Mouse (Mus musculus): ENCODE results near the gene Tle6. TPM values are rescaled to one million over a fixed set of nuclear protein-coding genes. Genes with fewer than 3 reads are reported as not detected.

Tle6 gene
- total RNA-seq, 1 experiment = 22.0 TPM

- DNase-seq (ENCODE audit: low read depth, low spot score) = no peak
- Histone ChIP-seq H3K4me1 (ENCODE audit: control insufficient read depth in 2 of 2, insufficient read depth in 2 of 2, low read length in 2 of 2, poor library complexity in 1 of 2) (peaks cover 8 to 36% of the 10 kb centered on the region in 2 experiments; a peak in 3 of 4 replicates), H3K9ac (ENCODE audit: insufficient read depth, low read depth, low read length, poor library complexity, severe bottlenecking) (peak overlapping the region; percentile 94), H3K27ac (ENCODE audit: insufficient read depth, low read depth, low read length, poor library complexity, severe bottlenecking) (peak overlapping the region; percentile 89), H3K9me3 (ENCODE audit: control insufficient read depth, insufficient read depth, low read depth, low read length) (no peaks in the 10 kb centered on the region), H3K36me3 (ENCODE audit: control insufficient read depth, insufficient read depth, low read length, poor library complexity, severe bottlenecking) (peaks cover 10% of the 10 kb centered on the region; the same call in 1 of the 2 replicates), H3K4me3 (ENCODE audit: insufficient read depth in 1 of 2, low read depth in 1 of 2, low read length in 2 of 2, poor library complexity in 1 of 2, severe bottlenecking in 1 of 2) (peak overlapping the region; percentile 93 to 97)
- in situ Hi-C loops (cut with MboI; ENCODE audit: low sequenced_read_pairs in 2 of 2, unreplicated experiment in 2 of 2) = no loop called here
- TF ChIP-seq ZC3H11A (IDR thresholded peaks at IDR 0.05; ENCODE audit: borderline replicate concordance, low read depth, low read length) (no peak), CHD2 (IDR thresholded peaks at IDR 0.05; ENCODE audit: low read depth, low read length) (no peak), HCFC1 (IDR thresholded peaks at IDR 0.05; ENCODE audit: borderline replicate concordance, insufficient read depth, low read length) (no peak), MAFK (IDR thresholded peaks at IDR 0.05; ENCODE audit: insufficient read depth, low read depth, low read length) (no peak), ZNF384 (IDR thresholded peaks at IDR 0.05; ENCODE audit: low read depth, low read length) (no peak)
Observed at GRCm38 (mm10) chr10:81626101-81626993, 25.5 kb upstream of the Tle6 start.

- in situ Hi-C loops (cut with MboI; ENCODE audit: low sequenced_read_pairs in 2 of 2, unreplicated experiment in 2 of 2) = no loop called here
- Histone ChIP-seq H3K9ac (ENCODE audit: insufficient read depth, low read depth, low read length, poor library complexity, severe bottlenecking) (no peak overlapping the region), H3K4me1 (ENCODE audit: control insufficient read depth in 2 of 2, insufficient read depth in 2 of 2, low read length in 2 of 2, poor library complexity in 1 of 2) (peaks cover 9 to 31% of the 10 kb centered on the region in 2 experiments), H3K9me3 (ENCODE audit: control insufficient read depth, insufficient read depth, low read depth, low read length) (no peaks in the 10 kb centered on the region), H3K27ac (ENCODE audit: insufficient read depth, low read depth, low read length, poor library complexity, severe bottlenecking) (0 out of 2 replicates have a peak overlapping the region, but pooled peaks have one; percentile 10), H3K4me3 (ENCODE audit: insufficient read depth in 1 of 2, low read depth in 1 of 2, low read length in 2 of 2, poor library complexity in 1 of 2, severe bottlenecking in 1 of 2) (0 out of 4 replicates have a peak overlapping the region, but pooled peaks of 1 of the 2 experiments have one; percentile 14), H3K36me3 (ENCODE audit: control insufficient read depth, insufficient read depth, low read length, poor library complexity, severe bottlenecking) (peaks cover 10% of the 10 kb centered on the region; the same call in 1 of the 2 replicates)
- TF ChIP-seq CHD2 (IDR thresholded peaks at IDR 0.05; ENCODE audit: low read depth, low read length) (no peak), MAFK (IDR thresholded peaks at IDR 0.05; ENCODE audit: insufficient read depth, low read depth, low read length) (no peak), ZNF384 (IDR thresholded peaks at IDR 0.05; ENCODE audit: low read depth, low read length) (no peak), ZC3H11A (IDR thresholded peaks at IDR 0.05; ENCODE audit: borderline replicate concordance, low read depth, low read length) (no peak), HCFC1 (IDR thresholded peaks at IDR 0.05; ENCODE audit: borderline replicate concordance, insufficient read depth, low read length) (no peak)
- peak; percentile 91 for DNase-seq (ENCODE audit: low read depth, low spot score)
Observed at GRCm38 (mm10) chr10:81623441-81623840, 22.6 kb upstream of the Tle6 start.

- in situ Hi-C loops (cut with MboI; ENCODE audit: low sequenced_read_pairs in 2 of 2, unreplicated experiment in 2 of 2) = no loop called here
- H3K27ac ChIP-seq (ENCODE audit: insufficient read depth, low read depth, low read length, poor library complexity, severe bottlenecking) = no peak overlapping the region
- H3K9me3 ChIP-seq (ENCODE audit: control insufficient read depth, insufficient read depth, low read depth, low read length) = no peaks in the 10 kb centered on the region
- H3K4me3 ChIP-seq (ENCODE audit: insufficient read depth in 1 of 2, low read depth in 1 of 2, low read length in 2 of 2, poor library complexity in 1 of 2, severe bottlenecking in 1 of 2) = no peak overlapping the region
- no peak for DNase-seq (ENCODE audit: low read depth, low spot score)
- H3K4me1 ChIP-seq (ENCODE audit: control insufficient read depth in 2 of 2, insufficient read depth in 2 of 2, low read length in 2 of 2, poor library complexity in 1 of 2) = peaks cover 11 to 37% of the 10 kb centered on the region in 2 experiments
- TF ChIP-seq ZC3H11A (IDR thresholded peaks at IDR 0.05; ENCODE audit: borderline replicate concordance, low read depth, low read length) (no peak), CHD2 (IDR thresholded peaks at IDR 0.05; ENCODE audit: low read depth, low read length) (peak; percentile 44; the same call in 1 of the 2 replicates)
- H3K36me3 ChIP-seq (ENCODE audit: control insufficient read depth, insufficient read depth, low read length, poor library complexity, severe bottlenecking) = peaks cover 10% of the 10 kb centered on the region; the same call in 1 of the 2 replicates
- H3K9ac ChIP-seq (ENCODE audit: insufficient read depth, low read depth, low read length, poor library complexity, severe bottlenecking) = no peak overlapping the region
Observed at GRCm38 (mm10) chr10:81620786-81621185, 19.9 kb upstream of the Tle6 start.

- no peak for DNase-seq (ENCODE audit: low read depth, low spot score)
- Histone ChIP-seq H3K9ac (ENCODE audit: insufficient read depth, low read depth, low read length, poor library complexity, severe bottlenecking) (no peak overlapping the region), H3K4me3 (ENCODE audit: insufficient read depth in 1 of 2, low read depth in 1 of 2, low read length in 2 of 2, poor library complexity in 1 of 2, severe bottlenecking in 1 of 2) (no peak overlapping the region), H3K36me3 (ENCODE audit: control insufficient read depth, insufficient read depth, low read length, poor library complexity, severe bottlenecking) (peaks cover 10% of the 10 kb centered on the region; the same call in 1 of the 2 replicates), H3K27ac (ENCODE audit: insufficient read depth, low read depth, low read length, poor library complexity, severe bottlenecking) (no peak overlapping the region), H3K4me1 (ENCODE audit: control insufficient read depth in 2 of 2, insufficient read depth in 2 of 2, low read length in 2 of 2, poor library complexity in 1 of 2) (peaks cover 12 to 35% of the 10 kb centered on the region in 2 experiments), H3K9me3 (ENCODE audit: control insufficient read depth, insufficient read depth, low read depth, low read length) (no peaks in the 10 kb centered on the region)
- in situ Hi-C loops (cut with MboI; ENCODE audit: low sequenced_read_pairs in 2 of 2, unreplicated experiment in 2 of 2) = no loop called here
- TF ChIP-seq MAFK (IDR thresholded peaks at IDR 0.05; ENCODE audit: insufficient read depth, low read depth, low read length) (no peak), ZC3H11A (IDR thresholded peaks at IDR 0.05; ENCODE audit: borderline replicate concordance, low read depth, low read length) (no peak), ZNF384 (IDR thresholded peaks at IDR 0.05; ENCODE audit: low read depth, low read length) (no peak), HCFC1 (IDR thresholded peaks at IDR 0.05; ENCODE audit: borderline replicate concordance, insufficient read depth, low read length) (no peak), CHD2 (IDR thresholded peaks at IDR 0.05; ENCODE audit: low read depth, low read length) (no peak)
Observed at GRCm38 (mm10) chr10:81619976-81620375, 19.1 kb upstream of the Tle6 start.
